Mouse (Mus musculus): ENCODE results near the gene Helz.
"Not testable (repeated sequence)": the region's sequence is repeated elsewhere in the genome, so short reads cannot be mapped to it uniquely, and the experiment has no call there.

Gene Helz

DNA sequence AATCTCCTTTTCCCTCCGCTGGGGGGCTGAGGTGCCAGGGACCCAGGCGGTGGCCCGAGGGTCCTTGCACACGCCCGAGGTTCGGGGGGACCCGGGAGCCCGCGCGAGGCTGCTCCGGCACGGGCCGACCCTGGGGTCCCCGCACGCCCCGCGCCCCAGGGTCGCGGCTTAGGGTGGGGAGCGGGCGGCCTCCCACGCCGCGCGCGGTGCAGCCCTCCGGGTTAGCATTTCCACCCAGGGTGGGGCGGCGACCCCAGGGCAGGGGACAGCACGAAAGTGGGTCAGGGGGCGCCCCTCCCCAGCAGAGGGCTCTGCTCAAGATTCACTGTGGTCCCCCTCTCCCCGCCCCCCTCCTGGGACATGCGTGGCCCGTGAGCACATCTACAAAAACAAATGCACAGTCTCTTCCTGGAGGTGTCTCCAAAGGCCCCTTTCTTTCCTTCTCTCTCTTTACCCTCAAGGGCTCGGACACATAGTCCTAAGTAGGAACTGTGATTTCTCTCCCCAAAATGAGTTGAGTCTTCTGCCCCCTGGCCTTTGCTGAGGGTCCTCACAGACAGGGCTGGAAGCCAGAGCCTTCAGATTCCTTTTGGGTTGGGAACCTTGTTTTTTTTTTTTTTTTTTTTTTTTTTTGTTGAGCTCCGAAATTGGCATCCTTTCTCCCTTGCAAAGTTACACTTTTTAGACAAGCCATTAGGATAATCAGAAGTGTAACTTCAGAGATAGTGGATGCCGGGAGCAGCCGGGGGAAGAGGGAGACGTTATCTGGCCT, 660 bp downstream of the Helz start:
- DNase-seq: peak; percentile 33 to 56

DNA sequence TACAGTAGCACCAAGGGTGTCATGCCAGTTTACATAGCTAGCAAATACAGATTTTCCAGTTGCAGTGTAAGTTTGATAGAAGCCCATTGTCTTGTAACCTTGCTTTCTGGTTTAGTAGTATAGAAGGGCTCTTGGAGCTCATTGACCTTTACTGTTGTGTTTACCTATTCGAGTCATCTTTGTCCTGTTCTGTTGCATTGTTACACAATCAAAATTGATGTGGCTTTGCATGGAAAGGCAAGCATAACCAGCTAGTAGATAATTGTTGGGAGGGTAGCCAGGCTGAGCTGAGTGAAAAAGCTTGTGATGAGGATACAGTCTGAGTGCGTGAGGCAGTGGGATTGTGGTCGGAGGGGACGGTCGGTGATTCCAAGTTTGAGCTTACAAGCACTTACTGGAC, 12.1 kb downstream of the Helz start:
- DNase-seq: no peak

DNA sequence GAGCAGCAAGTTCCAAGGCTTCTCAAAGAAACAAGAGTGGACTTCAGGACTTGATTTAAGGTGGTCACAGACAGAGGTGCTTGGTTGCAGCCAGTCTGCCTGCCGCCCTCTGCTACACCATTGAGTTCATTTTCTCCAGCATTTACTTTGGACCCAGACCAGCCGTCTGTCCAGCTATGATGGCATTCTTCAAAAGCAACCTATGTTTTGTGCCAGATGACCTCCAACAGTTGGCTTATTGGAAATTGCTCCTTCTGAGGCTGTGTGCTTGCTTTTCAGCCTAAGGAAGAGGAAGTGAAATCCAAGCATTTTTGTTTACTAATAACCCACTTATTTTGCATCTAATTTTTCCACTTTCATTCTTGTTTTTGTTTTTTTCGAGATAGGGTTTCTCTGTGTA, 19.7 kb downstream of the Helz start:
- DNase-seq: no peak

- no peak for DNase-seq
These were observed 20.8 kb downstream of the Helz start for GRCm38 (mm10) chr11:107568466-107568995.

- not testable (repeated sequence) for DNase-seq
These were observed 23.2 kb downstream of the Helz start for GRCm38 (mm10) chr11:107570891-107571290.

GRCm38 (mm10) chr11:107571318-107571717, 23.6 kb downstream of the Helz start:
- DNase-seq: no peak

DNA sequence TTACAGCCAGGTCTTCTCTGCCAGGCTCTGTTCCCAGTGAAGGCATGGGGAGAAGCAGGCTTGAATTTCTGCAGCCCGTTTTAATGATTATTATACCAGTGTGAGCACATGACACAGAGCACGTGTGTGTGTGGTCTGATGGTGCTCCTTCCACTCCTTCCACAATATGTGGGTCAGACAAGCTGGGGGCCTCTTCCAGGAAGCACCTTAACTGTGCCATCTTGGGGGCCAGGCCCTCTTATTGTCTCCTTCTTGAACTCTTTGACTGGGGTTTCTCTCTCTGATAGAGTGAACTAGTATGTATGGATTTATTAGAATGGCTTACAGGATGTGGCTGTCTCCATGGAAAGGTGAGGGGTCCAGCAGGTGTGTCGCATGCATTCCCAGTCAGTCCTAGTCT, 24.8 kb downstream of the Helz start:
- peak in 1 of 2 experiments; percentile 31 for DNase-seq

GRCm38 (mm10) chr11:107573061-107573692, 25.4 kb downstream of the Helz start:
- DNase-seq: peak; percentile 20 to 23

DNA sequence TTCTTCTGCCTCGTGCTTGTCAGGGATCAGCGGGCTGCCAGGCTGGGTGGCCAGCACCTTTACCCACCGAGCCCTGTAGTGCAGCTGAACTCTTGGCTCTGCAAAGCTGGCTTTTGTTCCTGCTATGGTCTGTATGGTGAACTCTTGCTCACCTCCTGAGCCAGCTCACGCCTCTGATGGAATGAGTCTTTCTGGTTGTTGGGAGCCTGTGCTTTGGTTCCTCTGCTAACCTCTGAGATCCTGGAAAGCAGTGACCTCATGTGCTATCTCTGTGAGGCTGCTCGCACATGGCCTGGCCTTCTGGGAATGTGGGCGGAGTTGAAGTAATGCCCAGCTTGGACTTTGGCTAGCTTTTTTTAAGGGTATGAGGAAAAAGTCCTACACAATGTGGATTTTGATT, 26.1 kb downstream of the Helz start:
- DNase-seq: peak in 1 of 2 experiments; percentile 11

- DNase-seq: no peak
These were observed 27.3 kb downstream of the Helz start for GRCm38 (mm10) chr11:107574811-107575705.

DNA sequence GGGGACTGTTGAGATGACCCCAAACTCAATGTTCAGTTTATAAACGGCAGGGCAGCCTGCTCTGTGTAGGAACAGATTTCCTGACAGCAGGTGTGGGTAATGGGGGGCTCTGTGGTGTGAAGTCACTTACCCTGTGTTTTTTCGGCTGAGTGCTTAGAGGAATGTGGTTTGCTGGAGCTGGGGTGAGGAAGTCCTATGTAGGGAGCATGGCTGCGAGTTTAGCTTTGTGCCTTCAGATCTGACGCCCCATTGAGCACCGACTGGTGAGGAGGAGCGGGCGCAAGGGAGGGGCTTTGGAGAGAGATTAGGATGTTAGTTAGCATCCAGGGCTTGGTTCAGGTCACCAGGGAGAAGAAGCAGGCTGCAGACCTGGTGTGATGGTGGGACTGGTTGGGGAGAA, 28.5 kb downstream of the Helz start:
- no peak for DNase-seq

GRCm38 (mm10) chr11:107577400-107577799, 29.7 kb downstream of the Helz start:
- no peak for DNase-seq

- no peak for DNase-seq
These were observed 30.5 kb downstream of the Helz start for GRCm38 (mm10) chr11:107578226-107578625.

GRCm38 (mm10) chr11:107580786-107581185, 33.1 kb downstream of the Helz start:
- no peak for DNase-seq

- no peak for DNase-seq
These were observed 37.1 kb downstream of the Helz start for GRCm38 (mm10) chr11:107584660-107585451.

- DNase-seq: not testable (repeated sequence)
These were observed 38.4 kb downstream of the Helz start for GRCm38 (mm10) chr11:107586129-107586528.

DNA sequence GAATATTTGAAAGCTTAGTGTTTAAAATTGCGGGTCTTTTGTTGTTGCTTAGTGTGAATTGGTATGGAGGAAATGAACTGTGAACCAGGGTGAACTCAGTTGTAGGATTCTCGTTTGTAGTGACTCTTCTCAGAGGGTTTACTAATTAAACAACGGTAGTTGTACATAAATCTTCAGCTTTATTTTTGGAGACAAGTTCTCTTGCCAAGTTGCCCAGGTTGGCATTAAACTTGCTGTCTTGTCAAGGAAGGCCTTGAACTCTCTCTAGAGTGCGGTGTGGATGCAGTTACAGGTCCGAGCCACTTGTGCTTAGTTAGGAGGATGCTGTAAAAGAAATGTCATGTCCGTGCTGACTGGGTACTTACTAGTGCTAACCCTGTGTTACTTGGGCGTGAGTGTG, 39.4 kb downstream of the Helz start:
- no peak for DNase-seq

DNA sequence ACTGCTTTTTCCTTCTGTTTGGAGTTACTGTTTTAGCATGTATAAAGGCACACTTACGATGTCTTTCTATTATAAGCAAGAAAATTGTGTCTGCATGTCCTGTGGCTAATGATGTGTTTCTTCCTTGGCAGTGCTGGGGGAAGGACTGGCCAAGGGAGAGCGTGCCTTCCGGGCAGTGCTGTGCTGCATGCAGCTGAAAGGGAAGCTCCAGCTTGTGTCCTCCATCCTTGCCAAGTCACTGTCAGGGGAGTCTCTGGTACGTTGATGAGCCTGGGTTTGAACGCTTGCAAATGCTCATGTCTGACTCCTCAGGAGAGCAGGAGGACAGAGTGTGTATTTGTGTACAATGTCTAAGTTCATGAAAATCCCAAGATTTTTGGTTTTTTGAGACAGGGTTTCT, 44.8 kb downstream of the Helz start:
- DNase-seq: peak; percentile 57 to 67

- no peak for DNase-seq
These were observed 49.7 kb downstream of the Helz start for GRCm38 (mm10) chr11:107597381-107597780.

GRCm38 (mm10) chr11:107605694-107606093, 58.0 kb downstream of the Helz start:
- DNase-seq: no peak

DNA sequence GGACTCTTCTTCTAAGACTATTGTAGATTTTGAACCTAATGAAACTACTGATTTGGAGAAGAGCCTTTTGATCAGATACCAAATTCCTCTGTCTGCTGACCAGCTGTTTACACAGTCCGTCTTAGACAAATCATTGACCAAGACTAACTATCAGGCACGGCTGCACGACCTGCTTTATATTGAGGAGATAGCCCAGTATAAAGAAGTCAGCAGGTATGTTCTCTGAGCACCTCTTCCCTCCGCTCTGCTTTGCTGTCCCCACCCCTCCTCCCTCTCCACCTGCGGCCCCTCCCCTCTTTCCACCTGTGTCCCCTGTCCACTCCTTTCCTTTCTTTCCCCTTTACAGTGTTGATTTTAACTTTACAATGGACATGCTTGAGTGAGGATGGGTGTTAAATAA, 66.2 kb downstream of the Helz start:
- DNase-seq: no peak

DNA sequence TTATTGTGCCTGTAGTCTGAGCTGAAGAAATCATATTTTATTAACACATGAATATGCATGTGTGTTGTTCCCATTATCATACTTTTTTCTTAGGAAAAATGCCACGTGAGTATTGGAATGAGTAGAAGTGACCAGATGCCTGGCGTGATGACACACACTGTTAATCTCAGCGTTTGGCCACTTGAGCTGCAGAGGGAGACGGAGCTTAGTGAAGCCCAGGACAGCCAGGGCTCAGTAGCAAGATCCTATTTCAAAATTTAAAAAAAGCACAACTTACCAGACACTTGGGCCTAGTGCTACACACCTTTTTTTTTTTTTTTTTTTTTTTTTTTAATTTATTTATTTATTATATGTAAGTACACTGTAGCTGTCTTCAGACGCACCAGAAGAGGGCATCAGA, 68.0 kb downstream of the Helz start:
- DNase-seq: no peak

Measured in cerebellum, postnatal 14 days (tissue).